Mouse (Mus musculus): ENCODE results near the gene Vdac1. TPM values are rescaled to one million over a fixed set of nuclear protein-coding genes. Genes with fewer than 3 reads are reported as not detected.
"Not testable (repeated sequence)": the region's sequence is repeated elsewhere in the genome, so short reads cannot be mapped to it uniquely, and the experiment has no call there.

Vdac1 gene
- polyA plus RNA-seq, 1 experiment = 110 TPM

GRCm38 (mm10) chr11:52370538-52370937 lies 9.9 kb downstream of the Vdac1 start:
- DNase-seq (ENCODE audit: low read depth) = no peak

GRCm38 (mm10) chr11:52373841-52374240 lies 13.2 kb downstream of the Vdac1 start:
- no peak for DNase-seq (ENCODE audit: low read depth)

GRCm38 (mm10) chr11:52374340-52374739 lies 13.7 kb downstream of the Vdac1 start:
- DNase-seq (ENCODE audit: low read depth) = no peak

GRCm38 (mm10) chr11:52377579-52377978 lies 16.9 kb downstream of the Vdac1 start:
- no peak for DNase-seq (ENCODE audit: low read depth)

- no peak for DNase-seq (ENCODE audit: low read depth)
Measured at GRCm38 (mm10) chr11:52379241-52379640, 18.6 kb downstream of the Vdac1 start.

GRCm38 (mm10) chr11:52383741-52384140 lies 23.1 kb downstream of the Vdac1 start:
- DNase-seq (ENCODE audit: low read depth) = no peak

GRCm38 (mm10) chr11:52384667-52385066 lies 24.0 kb downstream of the Vdac1 start:
- DNase-seq (ENCODE audit: low read depth) = no peak

- no peak for DNase-seq (ENCODE audit: low read depth)
Measured at GRCm38 (mm10) chr11:52386892-52387291, 26.2 kb downstream of the Vdac1 start.

GRCm38 (mm10) chr11:52388150-52388549 lies 27.5 kb downstream of the Vdac1 start:
- DNase-seq (ENCODE audit: low read depth) = no peak

GRCm38 (mm10) chr11:52388979-52389378 lies 28.3 kb downstream of the Vdac1 start:
- not testable (repeated sequence) for DNase-seq (ENCODE audit: low read depth)

GRCm38 (mm10) chr11:52389933-52390332 lies 29.3 kb downstream of the Vdac1 start:
- DNase-seq (ENCODE audit: low read depth) = no peak

- DNase-seq (ENCODE audit: low read depth) = no peak
Measured at GRCm38 (mm10) chr11:52394494-52394893, 33.8 kb downstream of the Vdac1 start.

GRCm38 (mm10) chr11:52395343-52395742 lies 34.7 kb downstream of the Vdac1 start:
- DNase-seq (ENCODE audit: low read depth) = no peak

- no peak for DNase-seq (ENCODE audit: low read depth)
Measured at GRCm38 (mm10) chr11:52395940-52396596, 35.4 kb downstream of the Vdac1 start, which contains the start of gene 9530068E07Rik. Gene 9530068E07Rik, plus strand, starts transcription at chr11:52396428.

GRCm38 (mm10) chr11:52396597-52397188 lies 36.0 kb downstream of the Vdac1 start:
- no peak for DNase-seq (ENCODE audit: low read depth)

- DNase-seq (ENCODE audit: low read depth) = no peak
Measured at GRCm38 (mm10) chr11:52397385-52397987, 36.8 kb downstream of the Vdac1 start.

GRCm38 (mm10) chr11:52401476-52401875 lies 40.8 kb downstream of the Vdac1 start:
- no peak for DNase-seq (ENCODE audit: low read depth)

GRCm38 (mm10) chr11:52402566-52402965 lies 41.9 kb downstream of the Vdac1 start:
- no peak for DNase-seq (ENCODE audit: low read depth)

- DNase-seq (ENCODE audit: low read depth) = no peak
Measured at GRCm38 (mm10) chr11:52404209-52404608, 43.5 kb downstream of the Vdac1 start.

GRCm38 (mm10) chr11:52405196-52405688 lies 44.6 kb downstream of the Vdac1 start:
- DNase-seq (ENCODE audit: low read depth) = no peak

- no peak for DNase-seq (ENCODE audit: low read depth)
Measured at GRCm38 (mm10) chr11:52409316-52409715, 48.7 kb downstream of the Vdac1 start.

- DNase-seq (ENCODE audit: low read depth) = peak; percentile 55
Measured at GRCm38 (mm10) chr11:52418358-52418757, 57.7 kb downstream of the Vdac1 start.

GRCm38 (mm10) chr11:52419246-52419645 lies 58.6 kb downstream of the Vdac1 start:
- DNase-seq (ENCODE audit: low read depth) = no peak

Measured in gonadal fat pad, adult 2 months (tissue).